Mouse (Mus musculus) limb, embryonic 12.5 days (tissue): ENCODE measurements at regions not wholly inside any gene's neighbourhood (a gene's known extent, or its start where the extent isn't known, plus 50 kb on each side); places are given as distances from the start of the nearest gene placed in this dataset.

Experiments
- ATAC-seq: fragments of 200-750 bp; cut with Nextera tagmentation; 2 replicates; pipeline ENCODE4 v1.8.0; 2017; ENCODE audit warnings: low read depth, moderate TSS enrichment; ENCODE audit not compliant: insufficient number of reproducible peaks, insufficient read depth, low FRiP score, low TSS enrichment
- H3K27ac ChIP-seq: fragments of 300-500 bp; sonication (generic); 2 replicates; pipeline ENCODE4 v1.5.1; 2016; ENCODE audit warnings: mild to moderate bottlenecking, moderate library complexity
- H3K27me3 ChIP-seq: fragments of 300-500 bp; sonication (generic); 2 replicates; pipeline ENCODE4 v1.6.1; 2016; ENCODE audit warnings: mild to moderate bottlenecking, moderate library complexity
- H3K36me3 ChIP-seq: fragments of 300-500 bp; sonication (generic); 2 replicates; pipeline ENCODE4 v1.6.1; 2016; ENCODE audit warnings: mild to moderate bottlenecking, moderate library complexity
- H3K4me1 ChIP-seq: fragments of 300-500 bp; sonication (generic); replicated peaks from 2 replicates; pipeline ENCODE4 v1.6.1; 2016
- H3K4me2 ChIP-seq: fragments of 300-500 bp; sonication (generic); 2 replicates; pipeline ENCODE4 v1.6.1; 2016; ENCODE audit warnings: mild to moderate bottlenecking, moderate library complexity
- H3K4me3 ChIP-seq: fragments of 300-500 bp; sonication (generic); replicated peaks from 2 replicates; pipeline ENCODE4 v1.5.1; 2016; ENCODE audit warnings: mild to moderate bottlenecking
- H3K9ac ChIP-seq: fragments of 300-500 bp; sonication (generic); replicated peaks from 2 replicates; pipeline ENCODE4 v1.6.1; 2016; ENCODE audit warnings: mild to moderate bottlenecking, moderate library complexity
- H3K9me3 ChIP-seq: fragments of 300-500 bp; sonication (generic); 2 replicates; pipeline ENCODE4 v1.6.1; 2016; ENCODE audit warnings: mild to moderate bottlenecking, moderate library complexity
- WGBS: fragments of 180-500 bp; shearing (Covaris S2); methylation state at CpG from one replicate; pipeline ENCODE4 v1.1.7; 2016; 5-methylcytosine and 5-hydroxymethylcytosine counted together

DNA sequence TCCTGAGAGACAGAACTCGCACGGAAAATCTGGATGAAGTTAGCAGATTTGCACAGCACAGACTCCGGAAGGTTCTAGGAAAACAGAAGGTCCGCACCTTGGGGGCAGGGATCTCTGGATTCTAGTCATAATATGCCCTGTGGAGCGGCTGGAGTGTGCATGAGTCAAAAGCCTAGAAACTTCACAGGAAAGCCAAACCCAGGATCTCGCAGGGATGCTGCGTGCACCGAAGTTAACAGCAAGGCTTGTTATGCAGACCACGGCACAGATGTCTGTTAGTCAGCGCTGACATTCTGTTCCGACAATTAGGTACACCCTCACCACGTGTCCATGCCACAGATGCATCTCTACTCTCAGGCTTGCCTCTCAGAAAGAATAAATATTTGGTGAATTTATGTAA lies 274.3 kb downstream of the Rwdd3 start:
- no peaks in the 10 kb centered on the region for H3K4me1 ChIP-seq
- no peak overlapping the region for H3K9ac ChIP-seq
- no peak overlapping the region for H3K4me3 ChIP-seq
- no peaks in the 10 kb centered on the region for H3K27me3 ChIP-seq
- 85% methylated on average over 12 of the region's 12 CpGs for WGBS
- ATAC-seq, result no peak
- no peak overlapping the region for H3K4me2 ChIP-seq
- H3K36me3 ChIP-seq, result no peaks in the 10 kb centered on the region
- no peaks in the 10 kb centered on the region for H3K9me3 ChIP-seq
- H3K27ac ChIP-seq, result no peak overlapping the region

DNA sequence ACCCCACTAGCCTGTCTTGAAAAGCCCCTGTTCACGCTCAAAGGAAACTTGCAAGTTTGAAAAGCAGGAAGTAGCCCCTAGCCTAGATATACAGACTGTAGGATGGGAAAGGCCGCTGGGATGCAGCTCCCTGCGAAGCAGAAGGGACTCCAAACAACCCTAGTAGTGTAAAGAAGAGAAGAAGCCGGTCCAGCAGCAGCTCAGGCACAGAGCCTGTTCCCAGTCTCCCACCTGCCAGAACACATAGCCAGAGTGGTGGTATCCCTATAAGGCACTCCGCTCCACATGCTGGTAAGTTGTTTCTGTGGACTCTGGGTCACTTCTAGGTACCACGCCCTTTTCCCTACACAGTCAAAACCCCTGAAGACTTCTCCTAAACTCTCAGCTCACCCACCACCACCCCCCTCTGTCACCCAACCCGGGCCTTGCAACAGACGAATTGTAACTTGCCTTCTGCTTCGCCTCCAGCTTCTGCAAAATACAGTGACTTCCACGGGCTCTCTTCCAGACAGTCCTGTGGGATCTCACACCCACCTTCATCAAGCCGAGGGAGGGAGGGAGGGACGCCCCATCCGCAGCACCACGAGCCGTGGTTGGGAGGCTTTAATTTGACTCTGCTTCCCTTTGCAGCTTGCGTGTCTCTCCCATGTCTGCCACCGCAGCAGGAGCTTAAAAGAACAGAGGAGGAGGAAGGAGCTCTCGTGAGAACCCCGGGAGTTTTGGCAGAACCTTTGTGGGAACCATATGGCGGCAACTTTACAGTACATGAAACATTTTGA lies 285.2 kb downstream of the Rwdd3 start:
- H3K4me2 ChIP-seq, result peak overlapping the region; percentile 23; the same call in 1 of the 2 replicates
- ATAC-seq, result 0 out of 2 replicates have a peak, but pooled peaks have one; percentile 42
- H3K36me3 ChIP-seq, result no peaks in the 10 kb centered on the region
- H3K4me3 ChIP-seq, result no peak overlapping the region
- H3K4me1 ChIP-seq, result no peaks in the 10 kb centered on the region; the same call in 1 of the 2 replicates
- no peaks in the 10 kb centered on the region for H3K27me3 ChIP-seq
- H3K9ac ChIP-seq, result no peak overlapping the region
- no peak overlapping the region for H3K27ac ChIP-seq
- WGBS, result 53% methylated on average over 20 of the region's 20 CpGs
- no peaks in the 10 kb centered on the region for H3K9me3 ChIP-seq

DNA sequence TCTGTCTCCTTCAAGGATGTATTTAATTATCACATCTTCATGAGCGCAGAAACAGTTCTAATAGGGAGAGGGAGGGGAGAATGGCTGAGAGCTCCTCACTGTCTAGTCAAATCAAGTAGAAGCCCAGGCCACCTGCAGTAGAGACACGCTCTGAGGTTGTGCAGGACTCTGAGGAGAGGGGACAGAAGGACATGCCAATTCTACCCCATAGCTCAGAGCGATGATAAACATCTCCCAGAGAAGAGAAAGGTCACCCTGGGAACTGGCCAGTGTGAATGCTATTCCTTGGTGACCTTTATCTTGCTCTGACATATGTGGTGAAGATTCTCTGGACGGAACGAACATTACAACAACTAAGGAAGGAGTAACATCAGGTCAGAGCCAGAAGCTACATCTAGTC lies 286.1 kb downstream of the Rwdd3 start:
- H3K9me3 ChIP-seq, result no peaks in the 10 kb centered on the region
- no peaks in the 10 kb centered on the region; the same call in 1 of the 2 replicates for H3K4me1 ChIP-seq
- WGBS, result 89% methylated on average over 5 of the region's 5 CpGs
- H3K4me2 ChIP-seq, result no peak overlapping the region
- H3K36me3 ChIP-seq, result no peaks in the 10 kb centered on the region
- ATAC-seq, result no peak
- no peak overlapping the region for H3K4me3 ChIP-seq
- no peak overlapping the region for H3K27ac ChIP-seq
- H3K9ac ChIP-seq, result no peak overlapping the region
- H3K27me3 ChIP-seq, result no peaks in the 10 kb centered on the region

DNA sequence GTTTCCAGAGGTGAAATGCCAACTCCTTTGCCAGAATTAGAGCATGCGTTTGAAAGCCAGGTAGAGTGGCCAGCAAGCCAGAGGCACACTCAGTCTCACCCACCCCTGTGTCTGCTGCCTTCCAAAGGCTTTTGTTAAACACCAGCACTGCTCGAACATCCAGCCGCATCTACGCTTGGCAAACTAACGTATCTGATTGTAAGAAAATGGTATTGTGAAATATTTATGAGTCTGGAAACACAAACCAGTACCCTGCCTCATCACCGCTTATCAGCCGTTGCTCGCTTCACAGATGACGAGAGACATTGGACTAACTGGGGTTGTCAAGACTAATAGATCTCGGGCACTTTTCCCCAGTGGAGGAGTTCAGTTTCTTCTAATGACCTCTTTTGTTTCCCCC lies 287.3 kb downstream of the Rwdd3 start:
- no peak for ATAC-seq
- H3K36me3 ChIP-seq, result no peaks in the 10 kb centered on the region
- H3K4me3 ChIP-seq, result no peak overlapping the region
- H3K9ac ChIP-seq, result no peak overlapping the region
- no peaks in the 10 kb centered on the region; the same call in 1 of the 2 replicates for H3K4me1 ChIP-seq
- 62% methylated on average over 10 of the region's 10 CpGs for WGBS
- no peak overlapping the region for H3K4me2 ChIP-seq
- H3K27me3 ChIP-seq, result no peaks in the 10 kb centered on the region
- H3K27ac ChIP-seq, result no peak overlapping the region
- no peaks in the 10 kb centered on the region for H3K9me3 ChIP-seq

DNA sequence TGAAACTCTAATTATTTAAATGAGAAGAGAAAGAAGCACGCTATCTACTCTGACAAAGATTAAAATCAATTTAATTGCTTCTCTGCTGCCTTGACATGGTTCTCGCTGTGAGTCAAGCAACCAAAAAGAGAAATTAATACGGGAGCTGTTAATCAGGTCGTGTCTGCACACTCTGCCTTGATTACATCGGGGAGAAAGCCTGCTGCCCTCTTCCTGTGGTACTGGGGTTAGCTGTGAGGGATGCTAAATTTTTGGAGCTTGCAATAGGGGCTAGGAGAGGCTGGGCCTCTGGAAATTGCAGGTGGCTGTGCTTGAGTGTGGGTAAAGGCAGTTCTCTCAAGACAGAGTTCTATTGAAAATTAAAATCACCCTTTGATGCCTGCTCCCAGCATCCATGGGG lies 287.8 kb downstream of the Rwdd3 start:
- no peak for ATAC-seq
- Histone ChIP-seq H3K4me3 (no peak overlapping the region), H3K4me2 (no peak overlapping the region), H3K36me3 (no peaks in the 10 kb centered on the region), H3K9ac (no peak overlapping the region), H3K27me3 (no peaks in the 10 kb centered on the region), H3K9me3 (no peaks in the 10 kb centered on the region), H3K27ac (no peak overlapping the region), H3K4me1 (no peaks in the 10 kb centered on the region; the same call in 1 of the 2 replicates)
- 56% methylated on average over 5 of the region's 5 CpGs for WGBS

DNA sequence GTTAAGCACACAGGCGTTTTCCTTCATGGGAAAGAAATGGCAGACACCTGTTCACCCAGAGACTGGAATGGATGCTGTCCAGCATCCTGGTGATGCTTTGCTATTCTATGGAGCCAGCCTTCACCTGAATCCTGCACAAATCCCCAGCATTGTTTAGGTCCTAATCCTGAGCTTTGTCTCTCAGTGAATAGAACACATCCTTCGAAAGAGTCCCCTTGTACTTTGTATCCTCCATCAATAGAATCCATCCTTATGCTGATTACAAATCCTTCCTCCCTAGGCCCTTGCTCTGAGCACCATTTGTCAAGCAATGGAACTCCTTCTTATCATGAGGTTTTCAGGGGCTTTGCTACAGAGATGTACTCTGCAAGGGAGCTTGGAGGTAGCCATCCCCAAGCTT lies 292.1 kb downstream of the Rwdd3 start:
- Histone ChIP-seq H3K4me2 (no peak overlapping the region), H3K9me3 (no peaks in the 10 kb centered on the region), H3K9ac (no peak overlapping the region), H3K27ac (no peak overlapping the region), H3K4me1 (no peaks in the 10 kb centered on the region), H3K4me3 (no peak overlapping the region), H3K36me3 (no peaks in the 10 kb centered on the region), H3K27me3 (no peaks in the 10 kb centered on the region)
- no peak for ATAC-seq
- WGBS, result 78% methylated on average over 2 of the region's 2 CpGs

DNA sequence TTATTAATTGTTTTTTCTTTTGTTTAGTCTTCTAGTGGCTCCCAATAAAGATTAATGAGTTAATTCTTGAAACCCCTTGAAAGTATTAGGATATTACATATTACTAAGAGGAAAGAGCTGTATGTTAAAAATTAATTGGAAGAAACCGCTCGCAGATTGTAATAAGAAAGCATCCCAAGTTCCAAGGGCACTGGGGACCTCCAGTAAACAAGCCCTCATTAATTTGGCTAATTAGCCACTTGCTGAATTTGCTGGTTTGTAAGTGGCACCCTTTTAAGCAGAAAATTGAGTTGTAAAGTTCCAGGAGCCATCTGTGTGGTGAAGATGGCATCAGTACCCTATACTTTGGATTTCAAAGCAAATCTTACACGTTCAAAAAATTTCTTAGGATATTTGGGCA lies 295.8 kb downstream of the Rwdd3 start:
- Histone ChIP-seq H3K27me3 (no peaks in the 10 kb centered on the region), H3K4me2 (no peak overlapping the region)

DNA sequence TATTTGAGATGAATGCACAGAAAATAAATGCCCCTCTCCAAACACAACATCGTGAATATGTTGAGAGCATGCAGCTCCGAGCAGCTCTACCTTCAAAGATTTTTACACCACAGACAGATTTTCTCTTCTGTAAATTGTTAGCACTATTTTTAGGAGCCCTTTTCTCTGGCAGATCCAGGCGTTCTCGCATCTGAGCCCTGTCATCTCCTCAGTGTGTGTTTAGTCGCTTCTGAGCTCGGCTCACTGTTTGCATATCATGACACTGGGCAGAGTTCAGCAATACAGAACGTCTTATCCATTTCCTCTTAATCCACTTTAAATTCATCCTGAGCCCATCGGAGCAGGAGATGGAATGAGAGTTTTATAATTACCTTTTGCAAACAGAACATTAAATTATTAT lies 306.5 kb downstream of the Rwdd3 start:
- H3K36me3 ChIP-seq, result no peaks in the 10 kb centered on the region
- no peaks in the 10 kb centered on the region for H3K9me3 ChIP-seq
- no peak overlapping the region for H3K27ac ChIP-seq
- H3K4me1 ChIP-seq, result no peaks in the 10 kb centered on the region
- no peak for ATAC-seq
- H3K4me3 ChIP-seq, result no peak overlapping the region
- no peaks in the 10 kb centered on the region for H3K27me3 ChIP-seq
- WGBS, result 85% methylated on average over 8 of the region's 8 CpGs
- no peak overlapping the region for H3K4me2 ChIP-seq
- H3K9ac ChIP-seq, result no peak overlapping the region

More for the DNA sequence above, 295.8 kb downstream of the Rwdd3 start:
- no peak overlapping the region for H3K9ac ChIP-seq
- no peak for ATAC-seq
- WGBS, result 64% methylated on average over 3 of the region's 3 CpGs
- no peak overlapping the region for H3K27ac ChIP-seq
- no peaks in the 10 kb centered on the region for H3K9me3 ChIP-seq
- H3K36me3 ChIP-seq, result no peaks in the 10 kb centered on the region
- H3K4me1 ChIP-seq, result no peaks in the 10 kb centered on the region
- H3K4me3 ChIP-seq, result no peak overlapping the region

DNA sequence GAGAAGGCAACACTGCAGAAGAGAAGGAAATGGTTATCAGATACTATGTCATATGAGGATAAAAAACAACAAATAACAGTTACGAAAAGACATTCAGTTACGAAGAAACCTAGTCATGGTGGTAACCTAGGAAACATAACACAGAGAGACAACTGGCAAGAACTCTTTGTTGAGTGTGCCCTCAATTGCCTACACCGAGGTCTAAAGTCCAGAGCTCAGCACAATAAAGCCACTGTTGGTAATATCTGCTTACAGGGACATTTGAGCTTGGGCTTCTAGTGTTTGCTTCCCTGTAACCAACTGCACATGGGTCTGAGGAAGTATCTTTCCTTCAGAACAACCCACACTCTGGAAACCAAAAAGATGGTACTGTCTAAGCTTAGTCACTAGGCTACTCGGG lies 309.9 kb downstream of the Rwdd3 start:
- H3K27me3 ChIP-seq, result no peaks in the 10 kb centered on the region
- no peak overlapping the region for H3K4me3 ChIP-seq
- no peaks in the 10 kb centered on the region for H3K9me3 ChIP-seq
- no peak overlapping the region for H3K4me2 ChIP-seq
- H3K9ac ChIP-seq, result no peak overlapping the region
- no peaks in the 10 kb centered on the region for H3K4me1 ChIP-seq
- ATAC-seq, result no peak
- H3K27ac ChIP-seq, result no peak overlapping the region
- H3K36me3 ChIP-seq, result no peaks in the 10 kb centered on the region
- 86% methylated on average over 4 of the region's 4 CpGs for WGBS

DNA sequence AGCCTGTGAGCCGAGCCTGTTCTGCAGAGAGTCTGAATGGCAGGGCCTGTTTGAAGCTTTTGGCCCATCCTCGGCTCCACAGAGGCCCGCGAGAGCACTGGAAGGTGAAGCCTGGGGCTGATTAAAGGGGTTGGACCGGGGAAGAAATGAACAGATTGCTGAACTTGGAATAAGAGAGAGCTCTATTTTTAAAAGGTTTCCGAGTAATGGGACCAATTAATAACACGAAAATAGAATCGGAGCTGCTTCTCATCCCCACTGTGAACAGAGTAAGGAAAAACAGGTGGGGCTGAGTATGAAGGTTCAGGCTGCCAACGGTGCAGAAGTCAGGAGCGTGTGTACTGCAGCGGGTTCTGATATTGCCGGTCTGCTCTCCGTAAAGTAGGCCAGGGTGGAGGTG lies 313.2 kb downstream of the Rwdd3 start:
- H3K27me3 ChIP-seq, result no peaks in the 10 kb centered on the region
- ATAC-seq, result no peak
- no peaks in the 10 kb centered on the region for H3K9me3 ChIP-seq
- no peak overlapping the region for H3K4me2 ChIP-seq
- H3K36me3 ChIP-seq, result no peaks in the 10 kb centered on the region
- no peak overlapping the region for H3K27ac ChIP-seq
- no peaks in the 10 kb centered on the region for H3K4me1 ChIP-seq
- WGBS, result 68% methylated on average over 13 of the region's 13 CpGs
- H3K4me3 ChIP-seq, result no peak overlapping the region
- H3K9ac ChIP-seq, result no peak overlapping the region

DNA sequence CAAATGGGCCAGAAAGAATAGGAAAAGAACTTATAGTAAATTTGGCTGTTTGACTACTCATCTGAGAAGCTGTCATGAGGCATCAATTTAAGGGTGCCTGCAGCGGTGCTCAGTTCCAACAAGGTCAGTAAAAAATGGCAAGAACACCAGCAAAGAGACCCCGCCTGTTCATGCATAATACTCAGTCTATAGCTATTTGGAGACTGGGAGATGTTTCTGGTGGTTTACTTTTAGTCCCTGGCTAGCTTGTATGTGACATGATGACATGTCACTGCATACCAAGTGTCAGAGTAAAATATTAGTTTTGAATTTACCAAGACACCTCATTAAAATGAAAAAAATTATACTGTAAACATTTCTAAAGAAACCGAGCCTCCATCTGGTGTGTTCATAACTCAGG lies 317.2 kb downstream of the Rwdd3 start:
- H3K9ac ChIP-seq, result no peak overlapping the region
- no peaks in the 10 kb centered on the region for H3K4me1 ChIP-seq
- no peaks in the 10 kb centered on the region for H3K27me3 ChIP-seq
- H3K9me3 ChIP-seq, result no peaks in the 10 kb centered on the region
- no peak overlapping the region for H3K27ac ChIP-seq
- H3K4me3 ChIP-seq, result no peak overlapping the region
- no peaks in the 10 kb centered on the region for H3K36me3 ChIP-seq
- ATAC-seq, result no peak
- no peak overlapping the region for H3K4me2 ChIP-seq
- WGBS, result 79% methylated on average over 3 of the region's 3 CpGs

DNA sequence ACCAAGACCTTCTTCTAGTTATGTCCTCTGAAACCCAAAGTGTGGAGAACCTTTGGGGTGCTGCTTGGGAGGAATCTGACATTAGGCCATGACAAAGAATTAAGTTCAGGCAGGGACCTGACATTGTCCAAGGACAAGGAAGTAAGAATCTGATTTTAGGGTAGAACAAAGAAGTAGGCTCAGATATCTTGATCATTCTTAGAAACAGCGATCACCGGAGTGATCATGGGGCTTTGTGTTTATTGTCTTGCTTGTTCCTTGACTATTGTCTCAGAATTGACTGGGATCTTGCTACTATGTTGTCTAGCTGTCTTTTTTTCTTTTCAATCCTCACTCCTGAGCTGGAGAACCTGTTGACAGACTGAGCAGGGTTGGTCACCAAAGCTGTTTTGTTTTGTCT lies 327.9 kb downstream of the Rwdd3 start:
- Histone ChIP-seq H3K4me2 (no peak overlapping the region), H3K4me3 (no peak overlapping the region), H3K36me3 (no peaks in the 10 kb centered on the region), H3K27me3 (no peaks in the 10 kb centered on the region), H3K9me3 (no peaks in the 10 kb centered on the region), H3K9ac (no peak overlapping the region), H3K27ac (no peak overlapping the region), H3K4me1 (no peaks in the 10 kb centered on the region)
- ATAC-seq, result no peak
- 96% methylated on average over 2 of the region's 2 CpGs for WGBS
